Mouse (Mus musculus) liver, adult 2 months (tissue): ENCODE data around the gene Tmc8. TPM values are rescaled to one million over a fixed set of nuclear protein-coding genes. Genes with fewer than 3 reads are reported as not detected.

Experiments used
- DNase-seq: peaks from one replicate; pipeline ENCODE4 v3.0.0-alpha.2; 2011; ENCODE audit warnings: low read depth, low spot score; ENCODE audit errors: extremely low read depth
- H3K27ac ChIP-seq: fragments of 200-500 bp; replicated peaks from 2 replicates; pipeline ENCODE4 v1.5.1; 2012; ENCODE audit warnings: low read depth, mild to moderate bottlenecking, control low read depth, inconsistent platforms, low read length; ENCODE audit not compliant: insufficient read depth
- H3K27me3 ChIP-seq: fragments of 200-500 bp; 2 replicates; pipeline ENCODE4 v1.6.1; 2012; ENCODE audit warnings: mild to moderate bottlenecking, moderate library complexity, low read length, inconsistent platforms; ENCODE audit not compliant: control insufficient read depth, insufficient read depth
- H3K36me3 ChIP-seq: fragments of 200-500 bp; 2 replicates; pipeline ENCODE4 v1.6.1; 2012; ENCODE audit warnings: low read length, inconsistent platforms; ENCODE audit not compliant: control insufficient read depth, insufficient read depth
- H3K4me1 ChIP-seq: fragments of 200-500 bp; 2 replicates; pipeline ENCODE4 v1.6.1; 2011; ENCODE audit warnings: low read length; ENCODE audit not compliant: control insufficient read depth, insufficient read depth
- H3K4me3 ChIP-seq: fragments of 200-500 bp; 2 replicates; pipeline ENCODE4 v1.5.1; 2011; ENCODE audit warnings: low read depth, mild to moderate bottlenecking, control low read depth, low read length, moderate library complexity; ENCODE audit not compliant: insufficient read depth
- H3K79me2 ChIP-seq: fragments of 200-500 bp; 2 replicates; pipeline ENCODE4 v1.6.1; 2012; ENCODE audit warnings: inconsistent platforms, mild to moderate bottlenecking, low read length, moderate library complexity; ENCODE audit not compliant: control insufficient read depth, insufficient read depth
- H3K9ac ChIP-seq: fragments of 200-500 bp; 2 replicates; pipeline ENCODE4 v1.6.1; 2012; ENCODE audit warnings: low read depth, mild to moderate bottlenecking, control low read depth, inconsistent platforms, low read length
- CTCF ChIP-seq: fragments of 200-500 bp; IDR thresholded peaks from 2 replicates; pipeline ENCODE4 v1.5.1; 2011; ENCODE audit warnings: low read depth, low read length, control low read depth
- POLR2A ChIP-seq: fragments of 200-500 bp; IDR thresholded peaks from 2 replicates; pipeline ENCODE4 v1.6.1; 2011; ENCODE audit warnings: low read length, control low read depth; ENCODE audit not compliant: insufficient read depth; ENCODE audit errors: extremely low read depth
- WGBS: fragments of 180-500 bp; shearing (Covaris S2); methylation state at CpG from one replicate; pipeline ENCODE4 v1.1.7; 2018; 5-methylcytosine and 5-hydroxymethylcytosine counted together
- polyA plus RNA-seq: library from polyadenylated mRNA; depleted of rRNA; stranded (reverse); fragments of >200 nt; gene quantifications from 2 replicates; pipeline ENCODE4 v1.2.3, GENCODE M21; 2012
- total RNA-seq: library from RNA; depleted of rRNA; stranded (reverse); fragments of >200 nt; gene quantifications from 2 replicates; pipeline ENCODE4 v1.2.3, GENCODE M21; 2014

Gene Tmc8
- total and polyA plus RNA-seq, 2 experiments: 0.55 to 3.1 TPM

- no peak overlapping the region for H3K4me3 ChIP-seq
- H3K27me3 ChIP-seq: no peaks in the 10 kb centered on the region
- no peak overlapping the region for H3K9ac ChIP-seq
- WGBS: 78% methylated on average over 20 of the region's 20 CpGs
- DNase-seq: no peak
- no peaks in the 10 kb centered on the region for H3K79me2 ChIP-seq
- TF ChIP-seq POLR2A: no peak
- TF ChIP-seq CTCF: no peak
- no peak overlapping the region for H3K27ac ChIP-seq
- no peaks in the 10 kb centered on the region for H3K36me3 ChIP-seq
- no peaks in the 10 kb centered on the region for H3K4me1 ChIP-seq
Measured at GRCm38 (mm10) chr11:117768725-117769682, 12.9 kb upstream of the Tmc8 start.

GRCm38 (mm10) chr11:117769683-117770047 is 12.2 kb upstream of the Tmc8 start:
- TF ChIP-seq POLR2A (no peak), CTCF (no peak)
- no peak overlapping the region for H3K9ac ChIP-seq
- no peaks in the 10 kb centered on the region for H3K79me2 ChIP-seq
- H3K4me3 ChIP-seq: no peak overlapping the region
- H3K36me3 ChIP-seq: no peaks in the 10 kb centered on the region
- no peaks in the 10 kb centered on the region for H3K27me3 ChIP-seq
- WGBS: 94% methylated on average over 7 of the region's 7 CpGs
- no peak overlapping the region for H3K27ac ChIP-seq
- no peak for DNase-seq
- H3K4me1 ChIP-seq: no peaks in the 10 kb centered on the region

DNA sequence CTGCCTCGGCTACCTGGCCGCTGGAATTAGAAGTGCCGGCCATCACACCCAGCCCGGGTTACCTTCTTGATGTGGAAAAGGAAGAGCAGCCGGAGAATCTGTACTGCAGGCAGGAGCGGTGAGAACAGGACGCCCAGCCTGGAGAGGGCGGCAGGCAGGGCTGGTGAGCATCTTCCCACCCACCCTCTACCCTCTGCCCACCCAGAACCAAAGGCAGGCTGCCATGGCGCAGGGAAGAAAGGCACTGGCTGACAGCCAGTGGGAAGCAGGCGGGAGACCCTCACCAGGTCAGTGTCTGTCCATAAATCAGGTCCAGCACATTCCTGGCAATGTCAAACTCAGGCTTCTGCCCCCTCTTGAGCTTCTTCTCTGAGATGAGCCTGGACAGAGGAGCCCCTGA is 11.5 kb upstream of the Tmc8 start:
- DNase-seq: no peak
- no peaks in the 10 kb centered on the region for H3K27me3 ChIP-seq
- 95% methylated on average over 10 of the region's 10 CpGs for WGBS
- no peaks in the 10 kb centered on the region for H3K79me2 ChIP-seq
- H3K4me1 ChIP-seq: no peaks in the 10 kb centered on the region
- H3K27ac ChIP-seq: no peak overlapping the region
- no peak for TF ChIP-seq POLR2A
- no peak for TF ChIP-seq CTCF
- H3K36me3 ChIP-seq: no peaks in the 10 kb centered on the region
- no peak overlapping the region for H3K4me3 ChIP-seq
- no peak overlapping the region for H3K9ac ChIP-seq

GRCm38 (mm10) chr11:117772352-117772751 is 9.5 kb upstream of the Tmc8 start:
- 94% methylated on average over 7 of the region's 7 CpGs for whole genome bisulfite sequencing

GRCm38 (mm10) chr11:117774925-117775324 is 7.0 kb upstream of the Tmc8 start:
- Histone ChIP-seq H3K4me3 (no peak overlapping the region), H3K27me3 (no peaks in the 10 kb centered on the region), H3K4me1 (no peaks in the 10 kb centered on the region), H3K27ac (no peak overlapping the region), H3K79me2 (no peaks in the 10 kb centered on the region), H3K36me3 (no peaks in the 10 kb centered on the region), H3K9ac (no peak overlapping the region)
- WGBS: 93% methylated on average over 10 of the region's 10 CpGs
- DNase-seq: no peak
- TF ChIP-seq POLR2A (no peak), CTCF (no peak)

More at GRCm38 (mm10) chr11:117772352-117772751, 9.5 kb upstream of the Tmc8 start:
- Histone ChIP-seq H3K27ac (no peak overlapping the region), H3K4me3 (no peak overlapping the region), H3K27me3 (no peaks in the 10 kb centered on the region), H3K79me2 (no peaks in the 10 kb centered on the region), H3K4me1 (no peaks in the 10 kb centered on the region), H3K36me3 (no peaks in the 10 kb centered on the region), H3K9ac (no peak overlapping the region)
- no peak for TF ChIP-seq POLR2A
- TF ChIP-seq CTCF: no peak
- no peak for DNase-seq

DNA sequence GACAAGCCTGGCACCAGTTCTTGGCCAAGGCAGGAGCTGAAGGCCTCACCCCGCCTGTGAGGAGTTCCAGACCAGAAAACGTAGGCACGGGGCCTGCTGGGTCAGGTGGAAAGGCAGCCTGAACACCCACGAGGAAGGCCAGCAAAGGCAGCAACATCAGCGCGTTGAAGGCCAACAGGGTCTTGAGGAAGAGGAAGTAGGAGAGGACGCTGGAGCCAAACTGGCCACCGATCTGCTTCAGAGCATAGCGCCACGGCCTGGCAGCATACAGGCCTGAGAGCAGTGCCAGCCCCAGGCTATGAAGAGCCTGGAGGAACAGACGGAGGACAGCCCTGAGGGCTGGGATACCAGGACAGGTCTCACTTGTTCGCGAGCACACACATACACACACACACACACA is 6.3 kb upstream of the Tmc8 start:
- H3K4me3 ChIP-seq: no peak overlapping the region
- no peak overlapping the region for H3K27ac ChIP-seq
- no peaks in the 10 kb centered on the region for H3K79me2 ChIP-seq
- no peaks in the 10 kb centered on the region for H3K4me1 ChIP-seq
- H3K27me3 ChIP-seq: no peaks in the 10 kb centered on the region
- H3K36me3 ChIP-seq: no peaks in the 10 kb centered on the region
- DNase-seq: no peak
- no peak overlapping the region for H3K9ac ChIP-seq
- TF ChIP-seq CTCF (no peak), POLR2A (no peak)
- 84% methylated on average over 13 of the region's 13 CpGs for WGBS
